Mouse (Mus musculus): ENCODE data around the gene Gm10972.
"Not testable (repeated sequence)": the region's sequence is repeated elsewhere in the genome, so short reads cannot be mapped to it uniquely, and the experiment has no call there.

The Gm10972 gene

GRCm38 (mm10) chr3:94659142-94659748, 16.3 kb downstream of the Gm10972 start:
- peak; percentile 11 to 32 for DNase-seq

- not testable (repeated sequence) for DNase-seq
Observed at GRCm38 (mm10) chr3:94660841-94661240, 17.9 kb downstream of the Gm10972 start.

DNA sequence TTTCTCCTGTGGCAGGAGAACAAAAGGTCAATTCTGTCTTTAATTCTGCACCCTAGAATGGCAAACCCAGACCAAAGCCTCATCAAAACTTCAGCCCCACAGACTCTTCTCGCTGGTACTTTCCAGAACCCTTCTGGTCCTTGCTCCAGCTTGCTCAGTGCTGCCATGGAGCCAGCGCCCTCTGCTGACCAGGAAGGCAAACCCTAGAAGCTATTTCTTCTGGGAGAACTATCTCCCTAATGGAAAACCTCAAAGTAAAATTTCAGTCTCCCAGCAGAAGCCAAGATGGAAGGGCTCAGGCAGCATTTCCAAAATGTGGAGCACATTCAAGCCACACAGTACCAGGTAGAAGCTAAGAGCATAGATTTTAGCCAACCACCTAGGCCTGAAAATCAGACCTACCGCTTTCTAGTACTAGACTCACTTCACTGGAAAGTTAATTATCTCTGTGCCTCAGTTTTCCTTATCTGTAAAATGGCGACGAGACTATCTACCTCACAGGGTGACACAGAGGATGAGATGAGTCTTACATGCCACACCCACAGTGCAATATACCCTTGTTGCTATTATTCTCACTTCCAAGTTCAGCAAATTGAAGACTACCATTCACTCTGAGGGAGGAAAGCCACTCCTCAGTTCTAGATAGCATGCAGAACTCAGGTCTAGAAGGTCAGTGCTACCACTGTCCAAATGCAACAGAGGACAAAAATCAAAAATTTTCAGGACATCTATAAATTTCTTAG, 22.3 kb downstream of the Gm10972 start:
- not testable (repeated sequence) for DNase-seq

DNA sequence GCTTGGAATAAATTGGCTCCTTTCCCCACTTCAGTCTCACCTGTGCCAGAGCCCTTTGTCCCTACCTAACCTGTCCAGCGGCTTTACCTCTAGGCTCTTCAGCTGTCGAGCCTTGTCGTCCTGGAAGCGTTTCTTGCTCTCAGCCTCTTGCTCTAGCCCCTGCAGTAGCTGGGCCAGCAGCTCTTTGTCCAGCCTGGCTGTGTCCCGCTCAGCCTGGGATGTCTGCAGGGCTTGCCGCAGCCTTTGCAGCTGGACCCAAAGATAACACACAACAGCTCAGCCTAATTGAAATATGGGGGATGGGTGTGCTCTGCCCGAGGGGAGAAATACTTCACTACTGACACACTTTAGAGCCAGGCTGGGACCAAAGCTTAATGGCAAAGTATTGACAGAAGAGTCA, 23.0 kb downstream of the Gm10972 start:
- DNase-seq, result not testable (repeated sequence)

DNA sequence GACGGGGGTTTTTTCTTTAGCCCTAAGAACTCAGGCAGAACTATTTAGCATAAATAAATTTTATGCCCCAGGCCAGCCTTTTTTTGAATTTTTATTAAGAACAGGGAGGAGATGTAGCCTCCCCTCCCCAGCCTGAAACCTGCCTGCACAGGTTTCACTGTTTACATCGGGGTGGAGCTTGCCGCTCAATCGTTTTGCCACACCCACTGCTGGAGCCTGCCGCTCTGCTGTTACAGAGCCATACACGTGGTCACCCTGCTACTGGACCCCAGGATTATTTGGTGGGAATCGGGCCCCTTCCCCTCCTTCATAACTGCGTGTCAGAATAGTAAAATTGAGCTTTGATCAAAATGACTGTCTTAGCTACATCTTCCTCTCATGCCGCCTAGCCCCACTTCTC, 32.2 kb downstream of the Gm10972 start:
- DNase-seq, result not testable (repeated sequence)

DNA sequence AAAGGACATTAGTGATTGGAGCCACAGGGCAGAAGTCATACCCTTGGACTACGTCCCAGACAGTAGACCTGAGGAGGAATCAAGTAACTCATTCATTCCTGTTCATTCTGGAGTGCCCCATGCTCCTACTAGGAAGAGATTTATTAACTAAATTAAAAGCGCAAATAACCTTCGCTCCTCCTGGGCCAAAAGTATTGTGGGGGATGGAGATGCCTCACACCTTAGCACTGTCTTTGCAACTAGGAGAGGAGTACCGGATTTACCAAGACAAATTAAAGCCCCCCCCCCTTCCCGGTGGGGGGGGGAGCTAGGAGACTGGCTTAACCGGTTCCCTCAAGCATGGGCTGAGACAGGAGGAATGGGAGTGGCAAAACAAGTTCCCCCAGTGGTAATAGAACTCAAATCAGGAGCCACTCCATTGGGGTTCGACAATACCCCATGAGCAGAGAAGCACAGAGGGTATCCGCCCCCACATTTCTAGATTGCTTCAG, 36.5 kb downstream of the Gm10972 start:
- DNase-seq, result no peak

- DNase-seq, result not testable (repeated sequence)
Observed at GRCm38 (mm10) chr3:94680032-94680431, 37.1 kb downstream of the Gm10972 start.

GRCm38 (mm10) chr3:94680783-94681182, 37.9 kb downstream of the Gm10972 start:
- DNase-seq, result no peak

DNA sequence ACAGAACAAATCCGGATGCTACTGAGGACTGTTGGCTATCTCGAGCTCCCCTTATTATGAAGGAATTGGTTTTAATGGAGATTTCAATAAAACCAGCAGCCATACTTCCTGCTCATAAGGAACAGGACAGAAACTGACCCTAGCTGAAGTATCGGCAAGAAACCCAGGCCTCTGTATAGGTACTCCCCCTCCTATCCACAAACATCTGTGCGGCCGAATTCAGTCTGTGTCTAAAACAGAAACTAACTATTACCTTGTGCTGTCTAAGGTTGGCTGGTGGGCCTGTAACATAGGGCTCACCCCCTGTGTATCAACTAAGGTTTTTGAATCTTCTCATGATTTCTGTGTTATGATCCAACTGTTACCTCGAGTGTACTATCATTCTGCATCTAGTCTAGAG, 40.7 kb downstream of the Gm10972 start:
- no peak for DNase-seq

DNA sequence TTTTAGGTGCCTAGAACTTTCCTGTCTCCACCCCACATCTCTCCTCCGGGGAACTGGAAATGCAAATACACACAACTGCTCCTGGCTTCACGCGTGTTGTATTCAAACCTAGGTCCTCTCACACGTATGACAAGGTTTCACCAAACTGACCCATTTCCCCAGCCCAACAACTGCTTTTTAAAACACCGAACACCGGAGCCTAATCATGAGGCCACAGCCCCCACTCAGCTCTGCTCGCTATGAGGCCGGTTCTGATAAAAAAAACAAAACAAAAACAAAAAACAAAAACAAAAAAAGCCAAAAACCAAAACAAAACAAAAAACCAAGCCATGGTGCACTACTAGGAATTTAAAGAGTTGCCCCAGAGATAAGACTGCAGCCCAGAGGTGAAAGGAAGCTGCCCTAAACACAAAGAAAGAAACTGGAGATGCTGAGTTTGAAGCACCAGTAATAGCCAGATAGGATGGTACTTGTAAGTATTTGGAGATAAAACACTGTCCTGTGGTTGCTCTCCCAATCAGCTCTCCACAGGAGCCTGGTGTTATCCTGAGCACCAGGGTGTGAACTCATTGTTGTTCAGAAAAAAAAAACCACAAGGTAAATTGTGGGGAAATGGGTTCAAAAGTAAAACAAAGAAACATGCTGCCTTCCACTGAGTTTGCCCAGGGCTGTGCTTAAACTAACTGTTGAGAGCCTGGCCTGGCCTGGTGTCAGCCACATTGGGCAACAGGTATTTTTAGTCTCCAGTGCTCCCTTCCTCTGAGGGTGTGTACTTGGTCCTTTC, 43.3 kb downstream of the Gm10972 start:
- not testable (repeated sequence) for DNase-seq

DNA sequence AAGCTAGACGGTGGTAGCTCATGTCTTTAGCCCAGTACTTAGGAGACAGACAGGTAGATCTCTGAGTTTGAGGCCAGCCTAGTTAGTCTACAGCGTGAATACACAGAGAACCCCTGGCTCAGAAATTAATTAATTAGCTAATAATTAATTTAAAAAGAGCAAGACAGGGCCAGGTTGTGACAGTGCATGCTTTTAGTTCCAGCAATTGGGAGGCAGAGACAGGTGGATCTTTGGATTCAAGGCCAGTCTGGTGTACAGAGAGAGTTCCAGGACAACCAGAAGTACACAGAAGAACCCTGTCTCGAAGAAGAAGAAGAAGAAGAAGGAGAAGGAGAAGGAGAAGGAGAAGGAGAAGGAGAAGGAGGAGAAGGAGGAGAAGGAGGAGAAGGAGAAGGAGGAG, 45.8 kb downstream of the Gm10972 start:
- DNase-seq, result not testable (repeated sequence)

GRCm38 (mm10) chr3:94689195-94689594, 46.3 kb downstream of the Gm10972 start:
- DNase-seq, result not testable (repeated sequence)

- DNase-seq, result not testable (repeated sequence)
Observed at GRCm38 (mm10) chr3:94690162-94690561, 47.2 kb downstream of the Gm10972 start.

GRCm38 (mm10) chr3:94690616-94691247, 47.8 kb downstream of the Gm10972 start:
- no peak for DNase-seq

DNA sequence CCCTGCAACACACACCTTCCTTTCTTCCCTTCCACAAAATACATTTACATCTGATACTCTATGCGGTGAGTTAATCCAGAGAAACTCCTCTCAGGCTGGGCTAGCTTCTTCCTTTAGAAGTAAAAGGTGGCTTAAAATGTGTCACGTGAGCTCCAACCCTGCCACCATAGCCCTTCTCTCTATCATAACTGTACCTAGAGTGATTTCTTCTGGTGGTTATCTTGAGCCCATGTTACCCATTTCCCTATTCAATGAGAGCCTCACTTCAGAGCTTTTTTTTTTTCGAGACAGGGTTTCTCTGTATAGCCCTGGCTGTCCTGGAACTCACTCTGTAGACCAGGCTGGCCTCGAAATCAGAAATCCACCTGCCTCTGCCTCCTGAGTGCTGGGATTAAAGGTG, 48.8 kb downstream of the Gm10972 start:
- DNase-seq, result not testable (repeated sequence)
